Mouse (Mus musculus) forebrain, embryonic 11.5 days (tissue): ENCODE measurements around the gene Fhl5. TPM values are rescaled to one million over a fixed set of nuclear protein-coding genes. Genes with fewer than 3 reads are reported as not detected.
"Not testable (repeated sequence)": the region's sequence is repeated elsewhere in the genome, so short reads cannot be mapped to it uniquely, and the experiment has no call there.

Experiments
- ATAC-seq: fragments of 200-750 bp; cut with Nextera tagmentation; replicated peaks from 2 replicates; pipeline ENCODE4 v1.8.0; 2017; ENCODE audit warnings: moderate TSS enrichment; ENCODE audit not compliant: low FRiP score
- DNase-seq: peaks from one replicate; pipeline ENCODE4 v3.0.0-alpha.2; 2017; ENCODE audit warnings: low spot score
- H3K27ac ChIP-seq: fragments of 300-500 bp; sonication (generic); 2 replicates; pipeline ENCODE4 v1.5.1; 2014; ENCODE audit warnings: low read depth, low read length
- H3K27me3 ChIP-seq: fragments of 300-500 bp; sonication (generic); 2 replicates; pipeline ENCODE4 v1.6.1; 2014; ENCODE audit warnings: mild to moderate bottlenecking, low read length, mixed read lengths; ENCODE audit not compliant: control insufficient read depth, insufficient read depth
- H3K36me3 ChIP-seq: fragments of 300-500 bp; sonication (generic); 2 replicates; pipeline ENCODE4 v1.6.1; 2014; ENCODE audit warnings: mild to moderate bottlenecking, low read length, moderate library complexity, mixed read lengths; ENCODE audit not compliant: control insufficient read depth, insufficient read depth
- H3K4me1 ChIP-seq: fragments of 300-500 bp; sonication (generic); replicated peaks from 2 replicates; pipeline ENCODE4 v1.6.1; 2014; ENCODE audit warnings: low read length, mixed read lengths; ENCODE audit not compliant: control insufficient read depth, insufficient read depth
- H3K4me2 ChIP-seq: fragments of 300-500 bp; sonication (generic); 2 replicates; pipeline ENCODE4 v1.6.1; 2014; ENCODE audit warnings: low read depth, mild to moderate bottlenecking, low read length, moderate library complexity, mixed read lengths; ENCODE audit not compliant: severe bottlenecking
- H3K4me3 ChIP-seq: fragments of 300-500 bp; sonication (generic); 2 replicates; pipeline ENCODE4 v1.5.1; 2014; ENCODE audit warnings: low read depth, low read length
- H3K9ac ChIP-seq: fragments of 300-500 bp; sonication (generic); 2 replicates; pipeline ENCODE4 v1.6.1; 2014; ENCODE audit warnings: low read length
- H3K9me3 ChIP-seq: fragments of 300-500 bp; sonication (generic); 2 replicates; pipeline ENCODE4 v1.6.1; 2016; ENCODE audit warnings: low read length, mixed read lengths; ENCODE audit not compliant: control insufficient read depth
- WGBS: fragments of 180-500 bp; shearing (Covaris S2); extraction: QIAGEN DNeasy Blood & Tissue Kit; methylation state at CpG from one replicate; pipeline ENCODE4 v1.1.7; 2014; 5-methylcytosine and 5-hydroxymethylcytosine counted together
- polyA plus RNA-seq: library from polyadenylated mRNA; unstranded; fragments of >200 nt; fragmentation: Nextera tagmentation; extraction: Ambion mirVana; gene quantifications from 2 replicates; pipeline ENCODE4 v1.2.1, GENCODE M21; 2014

Fhl5 gene
- polyA plus RNA-seq = not detected in 2 replicates

- DNase-seq (no peak), ATAC-seq (no peak)
- Histone ChIP-seq H3K9ac (no peak within 1 kb of the TSS), H3K27me3 (no peaks in the 10 kb centered on the region), H3K36me3 (no peaks in the 10 kb centered on the region), H3K4me3 (no peak within 1 kb of the TSS), H3K4me2 (no peak within 1 kb of the TSS), H3K9me3 (no peaks in the 10 kb centered on the region), H3K27ac (no peak within 1 kb of the TSS), H3K4me1 (no peaks in the 10 kb centered on the region)
- WGBS = 91% methylated on average over 3 of the region's 3 CpGs
These were observed at the start of gene Fhl5 for GRCm38 (mm10) chr4:25242776-25243175. Gene Fhl5, minus strand, starts transcription at chr4:25242876.

GRCm38 (mm10) chr4:25285002-25285401 is 42.3 kb upstream of the Fhl5 start:
- not testable (repeated sequence) for H3K4me3 ChIP-seq, DNase-seq, H3K27ac ChIP-seq, ATAC-seq, H3K4me1 ChIP-seq, H3K9ac ChIP-seq, H3K4me2 ChIP-seq, H3K27me3 ChIP-seq, H3K9me3 ChIP-seq, H3K36me3 ChIP-seq
- 86% methylated on average over 1 of the region's 1 CpGs for WGBS

- peak; percentile 96 for DNase-seq
- Histone ChIP-seq H3K27me3 (no peaks in the 10 kb centered on the region), H3K9ac (peak within 1 kb of the TSS; percentile 89), H3K9me3 (no peaks in the 10 kb centered on the region), H3K4me3 (peak within 1 kb of the TSS; percentile 59), H3K4me2 (peak within 1 kb of the TSS; percentile 54), H3K4me1 (0 out of 2 replicates have a peak, but pooled peaks cover 1% of the 10 kb centered on the region), H3K36me3 (no peaks in the 10 kb centered on the region; the same call in 1 of the 2 replicates), H3K27ac (peak within 1 kb of the TSS; percentile 82)
- ATAC-seq = peak; percentile 98
- WGBS = under 1% methylated on average over 30 of the region's 30 CpGs
These were observed 39.0 kb upstream of the Fhl5 start, which contains the start of gene Ufl1 for GRCm38 (mm10) chr4:25281671-25282038. Gene Ufl1, minus strand, starts transcription at chr4:25281821.

GRCm38 (mm10) chr4:25280938-25281670 is 38.4 kb upstream of the Fhl5 start:
- peak overlapping the region; percentile 54 for H3K4me2 ChIP-seq
- no peaks in the 10 kb centered on the region; the same call in 1 of the 2 replicates for H3K36me3 ChIP-seq
- peak overlapping the region; percentile 82 for H3K27ac ChIP-seq
- DNase-seq = no peak
- 2% methylated on average over 32 of the region's 32 CpGs for WGBS
- H3K9me3 ChIP-seq = no peaks in the 10 kb centered on the region
- H3K9ac ChIP-seq = peak overlapping the region; percentile 89
- H3K27me3 ChIP-seq = no peaks in the 10 kb centered on the region
- peak; percentile 91 for ATAC-seq
- 0 out of 2 replicates have a peak, but pooled peaks cover 1% of the 10 kb centered on the region for H3K4me1 ChIP-seq
- peak overlapping the region; percentile 59 for H3K4me3 ChIP-seq

- Histone ChIP-seq H3K4me2 (no peak overlapping the region), H3K27me3 (no peaks in the 10 kb centered on the region), H3K4me3 (no peak overlapping the region), H3K9me3 (no peaks in the 10 kb centered on the region), H3K36me3 (peaks cover 11% of the 10 kb centered on the region; the same call in 1 of the 2 replicates), H3K27ac (no peak overlapping the region), H3K9ac (no peak overlapping the region), H3K4me1 (no peaks in the 10 kb centered on the region)
- DNase-seq (no peak), ATAC-seq (no peak)
- 92% methylated on average over 7 of the region's 7 CpGs for WGBS
These were observed 30.4 kb upstream of the Fhl5 start for GRCm38 (mm10) chr4:25272861-25273627.

GRCm38 (mm10) chr4:25271926-25272325 is 29.2 kb upstream of the Fhl5 start:
- Histone ChIP-seq H3K4me1 (no peaks in the 10 kb centered on the region), H3K27ac (no peak overlapping the region), H3K4me3 (no peak overlapping the region), H3K4me2 (no peak overlapping the region), H3K27me3 (no peaks in the 10 kb centered on the region), H3K9ac (no peak overlapping the region), H3K9me3 (no peaks in the 10 kb centered on the region), H3K36me3 (peaks cover 11% of the 10 kb centered on the region; the same call in 1 of the 2 replicates)
- 94% methylated on average over 1 of the region's 1 CpGs for WGBS
- ATAC-seq = no peak
- DNase-seq = no peak

GRCm38 (mm10) chr4:25267144-25267543 is 24.5 kb upstream of the Fhl5 start:
- Histone ChIP-seq H3K36me3 (peaks cover 3% of the 10 kb centered on the region; the same call in 1 of the 2 replicates), H3K4me2 (no peak overlapping the region), H3K4me3 (no peak overlapping the region), H3K9ac (no peak overlapping the region), H3K27me3 (no peaks in the 10 kb centered on the region), H3K4me1 (no peaks in the 10 kb centered on the region), H3K9me3 (no peaks in the 10 kb centered on the region), H3K27ac (no peak overlapping the region)
- ATAC-seq (no peak), DNase-seq (no peak)
- WGBS = 93% methylated on average over 3 of the region's 3 CpGs

- no peak for ATAC-seq
- no peaks in the 10 kb centered on the region for H3K27me3 ChIP-seq
- no peak for DNase-seq
- no peak overlapping the region for H3K27ac ChIP-seq
- peaks cover 4% of the 10 kb centered on the region; the same call in 1 of the 2 replicates for H3K36me3 ChIP-seq
- 94% methylated on average over 7 of the region's 7 CpGs for WGBS
- no peaks in the 10 kb centered on the region for H3K4me1 ChIP-seq
- no peaks in the 10 kb centered on the region for H3K9me3 ChIP-seq
- H3K4me2 ChIP-seq = no peak overlapping the region
- H3K4me3 ChIP-seq = no peak overlapping the region
- H3K9ac ChIP-seq = no peak overlapping the region
These were observed 15.2 kb upstream of the Fhl5 start for GRCm38 (mm10) chr4:25257822-25258398.
